Mouse (Mus musculus) intestine, embryonic 15.5 days (tissue): ENCODE measurements at regions not wholly inside any gene's neighbourhood (a gene's known extent, or its start where the extent isn't known, plus 50 kb on each side); places are given as distances from the start of the nearest gene placed in this dataset.
A peak's percentile ranks its signal among the peaks of the same experiment; 100 is the strongest.

Experiments
- ATAC-seq: fragments of 200-750 bp; cut with Nextera tagmentation; 2 replicates; pipeline ENCODE4 v1.8.0; 2017; ENCODE audit warnings: moderate TSS enrichment, moderate library complexity
- H3K27ac ChIP-seq: fragments of 300-500 bp; sonication (generic); 2 replicates; pipeline ENCODE4 v1.5.1; 2015; ENCODE audit warnings: mild to moderate bottlenecking, inconsistent platforms
- H3K27me3 ChIP-seq: fragments of 300-500 bp; sonication (generic); replicated peaks from 2 replicates; pipeline ENCODE4 v1.6.1; 2015; ENCODE audit warnings: inconsistent platforms
- H3K36me3 ChIP-seq: fragments of 300-500 bp; sonication (generic); 2 replicates; pipeline ENCODE4 v1.6.1; 2015; ENCODE audit warnings: inconsistent platforms
- H3K4me1 ChIP-seq: fragments of 300-500 bp; sonication (generic); replicated peaks from 2 replicates; pipeline ENCODE4 v1.6.1; 2015; ENCODE audit warnings: inconsistent platforms
- H3K4me2 ChIP-seq: fragments of 300-500 bp; sonication (generic); replicated peaks from 2 replicates; pipeline ENCODE4 v1.6.1; 2015; ENCODE audit warnings: mild to moderate bottlenecking, inconsistent platforms
- H3K4me3 ChIP-seq: fragments of 300-500 bp; sonication (generic); replicated peaks from 2 replicates; pipeline ENCODE4 v1.5.1; 2015; ENCODE audit warnings: inconsistent platforms
- H3K9ac ChIP-seq: fragments of 300-500 bp; sonication (generic); 2 replicates; pipeline ENCODE4 v1.6.1; 2015; ENCODE audit warnings: inconsistent platforms
- H3K9me3 ChIP-seq: fragments of 300-500 bp; sonication (generic); 2 replicates; pipeline ENCODE4 v1.6.1; 2016; ENCODE audit warnings: inconsistent platforms
- WGBS: fragments of 180-500 bp; shearing (Covaris S2); methylation state at CpG from one replicate; pipeline ENCODE4 v1.1.7; 2015; 5-methylcytosine and 5-hydroxymethylcytosine counted together

DNA sequence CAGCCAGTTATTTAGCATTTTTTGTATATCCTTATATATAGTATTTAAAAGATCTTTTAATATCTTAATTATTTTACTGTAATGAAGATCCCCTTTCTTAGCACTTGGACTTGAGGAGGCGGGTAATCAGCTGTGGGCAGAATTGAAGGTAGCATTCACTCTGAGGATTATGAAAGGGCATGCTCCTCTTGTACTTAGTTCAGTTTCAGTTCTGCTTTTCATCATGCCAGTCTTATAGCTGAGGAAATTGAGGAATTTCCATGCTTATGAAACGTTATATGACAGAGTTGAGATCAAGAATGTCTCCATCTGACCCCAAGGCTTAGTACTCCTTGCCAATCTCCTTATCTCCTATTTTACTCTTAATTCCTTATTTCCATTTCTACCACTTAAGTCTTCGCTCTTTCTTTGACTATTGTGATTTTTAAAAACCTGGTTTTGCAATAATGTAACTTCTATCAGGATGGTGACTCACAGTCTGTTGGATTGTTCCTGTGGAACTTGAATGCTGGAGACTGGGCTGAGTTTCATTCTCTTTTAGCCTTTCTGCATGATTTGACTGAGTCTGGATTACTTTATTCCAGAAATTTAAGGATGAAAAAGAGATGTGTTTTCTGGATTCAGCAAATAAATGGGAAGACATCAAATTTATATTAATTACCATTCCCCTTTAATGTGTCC lies 133.6 kb downstream of the Papss1 start:
- H3K4me1 ChIP-seq, result no peaks in the 10 kb centered on the region
- no peaks in the 10 kb centered on the region for H3K36me3 ChIP-seq
- H3K4me2 ChIP-seq, result no peak overlapping the region
- 81% methylated on average over 3 of the region's 3 CpGs for WGBS
- no peak overlapping the region for H3K27ac ChIP-seq
- ATAC-seq, result no peak
- H3K9ac ChIP-seq, result no peak overlapping the region
- H3K9me3 ChIP-seq, result no peaks in the 10 kb centered on the region
- H3K4me3 ChIP-seq, result no peak overlapping the region
- H3K27me3 ChIP-seq, result no peaks in the 10 kb centered on the region

- Histone ChIP-seq H3K9me3 (no peaks in the 10 kb centered on the region), H3K4me3 (no peak overlapping the region), H3K27me3 (no peaks in the 10 kb centered on the region), H3K36me3 (no peaks in the 10 kb centered on the region), H3K9ac (no peak overlapping the region), H3K4me2 (no peak overlapping the region), H3K4me1 (no peaks in the 10 kb centered on the region), H3K27ac (no peak overlapping the region)
- no peak for ATAC-seq
Observed at GRCm38 (mm10) chr3:131703134-131703533, 138.6 kb downstream of the Papss1 start.

DNA sequence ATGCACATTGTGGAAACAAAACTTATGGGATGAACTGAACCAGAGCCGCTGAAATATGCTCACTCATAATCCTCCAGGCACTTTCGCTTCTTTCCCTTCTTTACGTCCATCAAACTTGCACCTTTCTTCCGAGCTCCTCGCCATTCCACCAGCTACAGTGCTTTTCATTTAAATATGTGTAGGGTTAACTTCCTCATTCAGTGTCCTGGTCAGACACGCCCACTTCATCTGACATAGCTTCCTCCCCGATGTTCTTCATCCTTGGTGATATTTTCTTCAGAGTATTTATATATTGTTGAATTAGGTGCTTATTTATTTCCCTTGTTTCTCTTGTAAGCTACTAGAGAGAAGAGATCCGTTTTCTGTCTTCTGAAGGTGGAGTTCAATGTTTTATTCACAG lies 149.0 kb downstream of the Papss1 start:
- WGBS, result 85% methylated on average over 8 of the region's 8 CpGs
- H3K9me3 ChIP-seq, result no peaks in the 10 kb centered on the region
- H3K4me3 ChIP-seq, result no peak overlapping the region
- no peaks in the 10 kb centered on the region for H3K36me3 ChIP-seq
- no peak for ATAC-seq
- H3K27ac ChIP-seq, result no peak overlapping the region
- no peak overlapping the region for H3K9ac ChIP-seq
- no peak overlapping the region for H3K4me2 ChIP-seq
- H3K27me3 ChIP-seq, result no peaks in the 10 kb centered on the region
- no peaks in the 10 kb centered on the region for H3K4me1 ChIP-seq

GRCm38 (mm10) chr3:131718761-131719160 lies 154.2 kb downstream of the Papss1 start:
- H3K27ac ChIP-seq, result no peak overlapping the region
- ATAC-seq, result no peak
- no peaks in the 10 kb centered on the region for H3K36me3 ChIP-seq
- no peaks in the 10 kb centered on the region for H3K27me3 ChIP-seq
- H3K9me3 ChIP-seq, result no peaks in the 10 kb centered on the region
- 62% methylated on average over 8 of the region's 8 CpGs for WGBS
- no peak overlapping the region for H3K9ac ChIP-seq
- no peak overlapping the region for H3K4me2 ChIP-seq
- H3K4me3 ChIP-seq, result no peak overlapping the region
- no peaks in the 10 kb centered on the region for H3K4me1 ChIP-seq

DNA sequence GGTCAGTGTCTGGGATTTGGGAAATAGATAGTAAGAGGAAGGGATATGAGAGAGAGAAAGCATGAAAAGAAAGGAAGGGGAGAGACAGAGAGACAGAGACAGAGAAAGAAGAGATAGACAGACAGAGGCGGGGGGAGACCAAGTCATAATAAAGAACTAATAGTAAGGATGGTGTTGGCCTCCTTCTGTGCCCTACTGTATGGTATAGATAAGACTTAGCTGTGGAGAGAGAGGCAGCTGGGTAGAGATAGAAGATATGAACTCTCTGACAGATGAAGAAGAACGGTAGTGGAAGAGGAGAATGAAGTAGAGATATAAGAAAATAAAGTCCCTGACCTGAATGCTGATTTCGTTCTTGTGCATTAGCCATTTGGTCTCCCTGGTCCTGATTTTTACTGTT lies 164.1 kb downstream of the Papss1 start:
- Histone ChIP-seq H3K9ac (no peak overlapping the region), H3K4me2 (no peak overlapping the region), H3K27me3 (no peaks in the 10 kb centered on the region), H3K27ac (no peak overlapping the region), H3K36me3 (no peaks in the 10 kb centered on the region), H3K4me3 (no peak overlapping the region), H3K4me1 (no peaks in the 10 kb centered on the region), H3K9me3 (no peaks in the 10 kb centered on the region)
- 91% methylated on average over 3 of the region's 3 CpGs for WGBS
- ATAC-seq, result no peak

DNA sequence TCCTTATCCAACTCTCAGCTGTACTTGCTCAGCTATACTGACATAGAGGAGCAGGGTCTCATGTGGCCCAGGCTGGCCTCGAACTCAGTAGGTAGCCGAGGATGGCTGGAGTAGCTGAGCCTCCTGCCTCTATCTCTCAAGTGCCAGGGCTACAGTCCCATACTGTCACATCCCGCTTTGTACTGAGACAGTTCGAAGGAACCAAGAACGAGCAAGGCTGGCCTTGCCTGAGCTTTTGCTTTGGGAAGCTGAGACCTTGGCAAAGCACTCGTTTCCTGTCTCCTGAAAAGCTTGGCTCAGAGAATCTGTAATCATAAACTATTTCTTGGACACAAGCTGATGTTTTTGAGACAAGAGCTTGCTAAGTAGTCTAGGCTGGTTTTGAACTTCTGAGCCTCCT lies 169.7 kb downstream of the Papss1 start:
- H3K36me3 ChIP-seq, result no peaks in the 10 kb centered on the region
- WGBS, result 67% methylated on average over 6 of the region's 6 CpGs
- H3K27me3 ChIP-seq, result no peaks in the 10 kb centered on the region
- H3K27ac ChIP-seq, result no peak overlapping the region
- no peak overlapping the region for H3K4me2 ChIP-seq
- no peaks in the 10 kb centered on the region for H3K4me1 ChIP-seq
- H3K9me3 ChIP-seq, result no peaks in the 10 kb centered on the region
- no peak overlapping the region for H3K9ac ChIP-seq
- no peak overlapping the region for H3K4me3 ChIP-seq
- ATAC-seq, result no peak

DNA sequence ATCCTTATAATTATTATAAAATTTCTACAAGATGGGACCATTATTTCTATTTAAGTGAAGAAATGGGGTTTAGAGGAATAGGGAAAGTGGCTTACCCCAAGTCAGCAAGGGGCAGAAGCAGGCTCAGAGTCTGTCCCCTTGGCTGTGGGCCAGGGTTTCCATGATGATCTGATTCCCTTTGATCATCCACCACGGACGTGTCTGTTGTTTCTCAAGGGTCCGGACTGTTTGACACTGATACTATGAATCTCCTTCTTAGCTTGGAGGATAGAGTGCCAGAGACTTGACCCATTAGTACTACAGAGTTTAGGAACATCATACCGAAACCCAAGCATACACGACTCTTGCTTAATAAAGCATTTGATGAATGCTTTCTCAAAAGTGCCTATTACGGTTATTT lies 172.9 kb downstream of the Papss1 start:
- peak; percentile 70 for ATAC-seq
- H3K27me3 ChIP-seq, result no peaks in the 10 kb centered on the region
- no peak overlapping the region for H3K9ac ChIP-seq
- H3K4me2 ChIP-seq, result no peak overlapping the region
- no peaks in the 10 kb centered on the region for H3K9me3 ChIP-seq
- WGBS, result 39% methylated on average over 6 of the region's 6 CpGs
- H3K36me3 ChIP-seq, result no peaks in the 10 kb centered on the region
- no peaks in the 10 kb centered on the region for H3K4me1 ChIP-seq
- H3K4me3 ChIP-seq, result no peak overlapping the region
- H3K27ac ChIP-seq, result no peak overlapping the region

GRCm38 (mm10) chr3:131737953-131738598 lies 173.5 kb downstream of the Papss1 start:
- H3K4me2 ChIP-seq, result no peak overlapping the region
- no peaks in the 10 kb centered on the region for H3K27me3 ChIP-seq
- H3K4me1 ChIP-seq, result no peaks in the 10 kb centered on the region
- H3K27ac ChIP-seq, result 0 out of 2 replicates have a peak overlapping the region, but pooled peaks have one; percentile 7
- no peak overlapping the region for H3K9ac ChIP-seq
- H3K9me3 ChIP-seq, result no peaks in the 10 kb centered on the region
- no peaks in the 10 kb centered on the region for H3K36me3 ChIP-seq
- WGBS, result 47% methylated on average over 17 of the region's 17 CpGs
- ATAC-seq, result no peak
- H3K4me3 ChIP-seq, result no peak overlapping the region

DNA sequence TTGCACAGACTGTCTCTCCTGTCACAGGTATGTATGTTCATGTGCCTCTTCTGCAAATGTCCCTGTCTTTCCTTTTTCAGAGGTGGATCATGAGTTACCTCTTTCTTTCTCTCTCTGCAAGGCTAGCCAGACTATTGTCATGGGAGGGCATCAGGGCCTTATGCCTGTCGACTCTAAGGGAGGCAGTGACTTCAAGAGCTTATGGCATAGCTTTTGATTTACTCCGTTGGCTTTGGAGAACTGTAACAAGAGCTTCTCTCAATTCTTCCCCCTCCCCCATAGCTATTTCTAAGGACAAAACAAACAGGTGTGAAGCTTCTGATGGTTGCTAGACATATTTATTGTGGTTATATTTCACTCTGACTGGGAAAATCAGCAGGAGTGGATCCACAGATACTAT lies 191.0 kb downstream of the Papss1 start:
- no peaks in the 10 kb centered on the region for H3K4me1 ChIP-seq
- 43% methylated on average over 2 of the region's 2 CpGs for WGBS
- H3K9me3 ChIP-seq, result no peaks in the 10 kb centered on the region
- H3K36me3 ChIP-seq, result no peaks in the 10 kb centered on the region
- no peak overlapping the region for H3K4me2 ChIP-seq
- H3K9ac ChIP-seq, result no peak overlapping the region
- no peak overlapping the region for H3K27ac ChIP-seq
- no peaks in the 10 kb centered on the region for H3K27me3 ChIP-seq
- no peak overlapping the region for H3K4me3 ChIP-seq
- no peak for ATAC-seq

DNA sequence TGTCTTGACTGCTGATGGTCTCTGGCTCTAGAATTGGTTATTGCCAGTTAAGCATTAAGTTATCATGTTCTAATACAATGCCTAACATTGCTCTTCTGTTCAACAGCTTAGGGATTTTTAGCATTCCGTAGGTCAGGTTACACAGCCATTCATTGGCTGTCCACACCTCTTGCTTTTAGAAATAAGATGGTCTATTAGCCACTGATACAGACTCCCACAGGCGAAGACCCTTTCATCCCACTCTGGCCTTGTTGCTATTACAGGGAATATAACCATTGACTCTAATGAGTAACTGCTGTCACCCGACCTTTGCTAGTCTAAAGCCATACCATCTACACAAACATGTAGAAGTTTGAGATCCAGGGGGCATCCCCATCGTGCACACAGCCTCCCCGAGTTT lies 191.6 kb downstream of the Papss1 start:
- H3K4me1 ChIP-seq, result no peaks in the 10 kb centered on the region
- no peak overlapping the region for H3K27ac ChIP-seq
- no peak overlapping the region for H3K4me2 ChIP-seq
- H3K4me3 ChIP-seq, result no peak overlapping the region
- H3K9ac ChIP-seq, result no peak overlapping the region
- 81% methylated on average over 5 of the region's 5 CpGs for WGBS
- ATAC-seq, result no peak
- H3K9me3 ChIP-seq, result no peaks in the 10 kb centered on the region
- H3K27me3 ChIP-seq, result no peaks in the 10 kb centered on the region
- H3K36me3 ChIP-seq, result no peaks in the 10 kb centered on the region

GRCm38 (mm10) chr3:131769976-131770375 lies 205.4 kb downstream of the Papss1 start:
- no peak for ATAC-seq
- no peak overlapping the region for H3K4me3 ChIP-seq
- no peak overlapping the region for H3K9ac ChIP-seq
- no peak overlapping the region for H3K27ac ChIP-seq
- no peaks in the 10 kb centered on the region for H3K36me3 ChIP-seq
- H3K4me1 ChIP-seq, result no peaks in the 10 kb centered on the region
- H3K4me2 ChIP-seq, result no peak overlapping the region
- H3K27me3 ChIP-seq, result no peaks in the 10 kb centered on the region
- no peaks in the 10 kb centered on the region for H3K9me3 ChIP-seq
- 45% methylated on average over 1 of the region's 1 CpGs for WGBS

DNA sequence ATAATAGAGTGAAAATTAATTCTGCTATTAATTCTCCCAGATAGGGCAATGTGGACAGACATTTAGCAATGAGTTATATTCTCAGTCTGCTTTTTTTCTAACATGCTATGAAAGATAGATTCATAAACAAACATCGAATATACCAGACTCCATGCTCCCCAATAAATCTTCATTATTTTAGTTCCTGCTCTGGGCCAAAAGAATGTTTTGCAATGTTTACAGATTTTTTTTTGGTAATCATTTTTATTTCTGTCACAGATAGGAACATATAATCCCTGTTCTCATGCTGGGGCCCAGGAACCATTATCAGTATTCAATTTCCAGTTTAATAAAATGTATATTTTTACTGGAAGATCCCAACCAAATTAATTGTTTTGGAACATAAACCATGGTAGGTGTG lies 205.9 kb downstream of the Papss1 start:
- Histone ChIP-seq H3K9me3 (no peaks in the 10 kb centered on the region), H3K36me3 (no peaks in the 10 kb centered on the region), H3K27me3 (no peaks in the 10 kb centered on the region), H3K4me1 (no peaks in the 10 kb centered on the region), H3K4me3 (no peak overlapping the region), H3K9ac (no peak overlapping the region), H3K4me2 (no peak overlapping the region), H3K27ac (no peak overlapping the region)
- 55% methylated on average over 1 of the region's 1 CpGs for WGBS
- no peak for ATAC-seq

DNA sequence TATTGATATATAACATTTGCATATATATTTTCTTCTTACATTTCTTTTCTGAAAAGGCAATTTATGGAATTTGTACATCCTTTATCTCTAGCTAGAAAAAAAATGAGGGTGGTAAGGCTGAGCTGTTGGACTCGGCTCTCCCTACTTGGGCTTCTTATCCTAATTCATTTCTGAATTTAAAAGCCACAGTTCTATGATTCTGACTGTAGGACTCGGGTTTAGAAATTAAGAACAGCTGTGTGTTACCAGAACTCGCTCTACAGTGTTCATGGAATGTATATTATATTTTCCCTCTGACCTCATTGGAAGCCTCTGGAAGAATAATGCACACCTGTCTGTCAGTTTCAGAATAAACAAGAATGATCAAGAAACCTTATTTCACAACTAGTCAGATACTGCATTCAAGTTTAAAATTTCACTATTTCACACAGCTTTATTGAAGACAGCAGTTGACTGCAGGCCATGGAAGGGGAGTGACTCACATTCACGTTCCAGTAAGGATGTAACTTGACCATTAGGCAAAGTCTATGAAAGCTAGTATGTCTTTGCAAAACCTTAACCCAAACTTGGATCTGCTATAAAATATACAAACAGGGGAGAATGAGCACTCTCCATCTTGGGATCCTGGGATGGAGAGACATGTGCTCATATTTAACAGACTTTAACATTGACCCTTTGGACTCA lies 207.4 kb downstream of the Papss1 start:
- Histone ChIP-seq H3K27ac (no peak overlapping the region), H3K36me3 (no peaks in the 10 kb centered on the region), H3K9me3 (no peaks in the 10 kb centered on the region), H3K4me3 (no peak overlapping the region), H3K9ac (no peak overlapping the region), H3K4me1 (no peaks in the 10 kb centered on the region), H3K27me3 (no peaks in the 10 kb centered on the region), H3K4me2 (no peak overlapping the region)
- no peak for ATAC-seq
- WGBS, result 56% methylated on average over 4 of the region's 4 CpGs
